Mouse (Mus musculus): ENCODE data around the gene Cdk1. TPM values are rescaled to one million over a fixed set of nuclear protein-coding genes. Genes with fewer than 3 reads are reported as not detected.
A peak's percentile ranks its signal among the peaks of the same experiment; 100 is the strongest.

The Cdk1 gene
- polyA plus RNA-seq, 1 experiment from 2014 or later: 147 TPM

- ATAC-seq (ENCODE audit: low FRiP score, low TSS enrichment) (0 out of 2 replicates have a peak, but pooled peaks have one; percentile 14), DNase-seq (ENCODE audit: low spot score) (peak; percentile 70)
- WGBS: 36% methylated on average over 5 of the region's 5 CpGs
- no peaks in the 10 kb centered on the region for H3K27me3 ChIP-seq (ENCODE audit: control insufficient read depth, insufficient read depth, low read length)
- no peak overlapping the region for H3K4me2 ChIP-seq (replicated peaks; ENCODE audit: low read depth)
- TF ChIP-seq CTCF (IDR thresholded peaks at IDR 0.05; ENCODE audit: low read depth) (peak; percentile 93), EP300 (optimal IDR thresholded peaks at IDR 0.05) (no peak)
- no peak overlapping the region for H3K4me3 ChIP-seq (ENCODE audit: low read depth, low read length)
- no peak overlapping the region for H3K9ac ChIP-seq (ENCODE audit: low read length)
- no peaks in the 10 kb centered on the region for H3K36me3 ChIP-seq (ENCODE audit: control insufficient read depth, insufficient read depth, low read length)
- no peak overlapping the region for H3K27ac ChIP-seq (replicated peaks)
- 0 out of 2 replicates have a peak, but pooled peaks cover 3% of the 10 kb centered on the region for H3K4me1 ChIP-seq (replicated peaks; ENCODE audit: control insufficient read depth, insufficient read depth)
- H3K9me3 ChIP-seq (ENCODE audit: control insufficient read depth, low read length): no peaks in the 10 kb centered on the region
Observed at GRCm38 (mm10) chr10:69307067-69307466, 45.7 kb downstream of the Cdk1 start.

- no peak overlapping the region for H3K4me2 ChIP-seq (replicated peaks; ENCODE audit: low read depth)
- H3K4me1 ChIP-seq (replicated peaks; ENCODE audit: control insufficient read depth, insufficient read depth): 0 out of 2 replicates have a peak, but pooled peaks cover 3% of the 10 kb centered on the region
Observed at GRCm38 (mm10) chr10:69306205-69306604, 46.5 kb downstream of the Cdk1 start.

GRCm38 (mm10) chr10:69305600-69305999 lies 47.1 kb downstream of the Cdk1 start:
- H3K27ac ChIP-seq (replicated peaks): no peak overlapping the region
- DNase-seq (ENCODE audit: low spot score) (no peak), ATAC-seq (ENCODE audit: low FRiP score, low TSS enrichment) (no peak; the same call in 1 of the 2 replicates)
- no peak overlapping the region for H3K9ac ChIP-seq (ENCODE audit: low read length)
- H3K4me2 ChIP-seq (replicated peaks; ENCODE audit: low read depth): no peak overlapping the region
- H3K27me3 ChIP-seq (ENCODE audit: control insufficient read depth, insufficient read depth, low read length): no peaks in the 10 kb centered on the region
- 0 out of 2 replicates have a peak, but pooled peaks cover 3% of the 10 kb centered on the region for H3K4me1 ChIP-seq (replicated peaks; ENCODE audit: control insufficient read depth, insufficient read depth)
- 42% methylated on average over 7 of the region's 7 CpGs for WGBS
- H3K36me3 ChIP-seq (ENCODE audit: control insufficient read depth, insufficient read depth, low read length): no peaks in the 10 kb centered on the region
- no peak for TF ChIP-seq CTCF (IDR thresholded peaks at IDR 0.05; ENCODE audit: low read depth)
- TF ChIP-seq EP300 (optimal IDR thresholded peaks at IDR 0.05): no peak
- no peaks in the 10 kb centered on the region for H3K9me3 ChIP-seq (ENCODE audit: control insufficient read depth, low read length)
- no peak overlapping the region for H3K4me3 ChIP-seq (ENCODE audit: low read depth, low read length)

More at GRCm38 (mm10) chr10:69306205-69306604, 46.5 kb downstream of the Cdk1 start:
- TF ChIP-seq EP300 (optimal IDR thresholded peaks at IDR 0.05) (no peak), CTCF (IDR thresholded peaks at IDR 0.05; ENCODE audit: low read depth) (peak; percentile 85)
- Histone ChIP-seq H3K9me3 (ENCODE audit: control insufficient read depth, low read length) (no peaks in the 10 kb centered on the region), H3K36me3 (ENCODE audit: control insufficient read depth, insufficient read depth, low read length) (no peaks in the 10 kb centered on the region), H3K9ac (ENCODE audit: low read length) (no peak overlapping the region), H3K4me3 (ENCODE audit: low read depth, low read length) (no peak overlapping the region), H3K27ac (replicated peaks) (no peak overlapping the region), H3K27me3 (ENCODE audit: control insufficient read depth, insufficient read depth, low read length) (no peaks in the 10 kb centered on the region)
- 48% methylated on average over 14 of the region's 14 CpGs for WGBS
- ATAC-seq (ENCODE audit: low FRiP score, low TSS enrichment) (no peak), DNase-seq (ENCODE audit: low spot score) (peak; percentile 64)

GRCm38 (mm10) chr10:69304819-69305218 lies 47.9 kb downstream of the Cdk1 start:
- ATAC-seq (ENCODE audit: low FRiP score, low TSS enrichment) (no peak; the same call in 1 of the 2 replicates), DNase-seq (ENCODE audit: low spot score) (no peak)
- H3K27me3 ChIP-seq (ENCODE audit: control insufficient read depth, insufficient read depth, low read length): no peaks in the 10 kb centered on the region
- no peak for TF ChIP-seq CTCF (IDR thresholded peaks at IDR 0.05; ENCODE audit: low read depth)
- TF ChIP-seq EP300 (optimal IDR thresholded peaks at IDR 0.05): no peak
- H3K4me2 ChIP-seq (replicated peaks; ENCODE audit: low read depth): no peak overlapping the region
- no peak overlapping the region for H3K9ac ChIP-seq (ENCODE audit: low read length)
- H3K27ac ChIP-seq (replicated peaks): no peak overlapping the region
- no peaks in the 10 kb centered on the region for H3K9me3 ChIP-seq (ENCODE audit: control insufficient read depth, low read length)
- H3K4me1 ChIP-seq (replicated peaks; ENCODE audit: control insufficient read depth, insufficient read depth): 0 out of 2 replicates have a peak, but pooled peaks cover 3% of the 10 kb centered on the region
- H3K36me3 ChIP-seq (ENCODE audit: control insufficient read depth, insufficient read depth, low read length): no peaks in the 10 kb centered on the region
- WGBS: 82% methylated on average over 3 of the region's 3 CpGs
- H3K4me3 ChIP-seq (ENCODE audit: low read depth, low read length): no peak overlapping the region

- no peaks in the 10 kb centered on the region for H3K27me3 ChIP-seq (ENCODE audit: control insufficient read depth, insufficient read depth, low read length)
- 78% methylated on average over 3 of the region's 3 CpGs for WGBS
- H3K9ac ChIP-seq (ENCODE audit: low read length): no peak overlapping the region
- TF ChIP-seq CTCF (IDR thresholded peaks at IDR 0.05; ENCODE audit: low read depth) (no peak), EP300 (optimal IDR thresholded peaks at IDR 0.05) (no peak)
- no peak overlapping the region for H3K4me2 ChIP-seq (replicated peaks; ENCODE audit: low read depth)
- ATAC-seq (ENCODE audit: low FRiP score, low TSS enrichment) (no peak), DNase-seq (ENCODE audit: low spot score) (no peak)
- H3K4me1 ChIP-seq (replicated peaks; ENCODE audit: control insufficient read depth, insufficient read depth): 0 out of 2 replicates have a peak, but pooled peaks cover 3% of the 10 kb centered on the region
- H3K9me3 ChIP-seq (ENCODE audit: control insufficient read depth, low read length): no peaks in the 10 kb centered on the region; the same call in 1 of the 2 replicates
- H3K27ac ChIP-seq (replicated peaks): no peak overlapping the region
- no peaks in the 10 kb centered on the region for H3K36me3 ChIP-seq (ENCODE audit: control insufficient read depth, insufficient read depth, low read length)
- H3K4me3 ChIP-seq (ENCODE audit: low read depth, low read length): no peak overlapping the region
Observed at GRCm38 (mm10) chr10:69302667-69303066, 50.1 kb downstream of the Cdk1 start.

- Histone ChIP-seq H3K27ac (replicated peaks) (no peak overlapping the region), H3K4me3 (ENCODE audit: low read depth, low read length) (no peak overlapping the region), H3K27me3 (ENCODE audit: control insufficient read depth, insufficient read depth, low read length) (no peaks in the 10 kb centered on the region), H3K36me3 (ENCODE audit: control insufficient read depth, insufficient read depth, low read length) (no peaks in the 10 kb centered on the region), H3K4me2 (replicated peaks; ENCODE audit: low read depth) (no peak overlapping the region), H3K9me3 (ENCODE audit: control insufficient read depth, low read length) (no peaks in the 10 kb centered on the region; the same call in 1 of the 2 replicates), H3K4me1 (replicated peaks; ENCODE audit: control insufficient read depth, insufficient read depth) (no peaks in the 10 kb centered on the region), H3K9ac (ENCODE audit: low read length) (no peak overlapping the region)
- TF ChIP-seq EP300 (optimal IDR thresholded peaks at IDR 0.05) (no peak), CTCF (IDR thresholded peaks at IDR 0.05; ENCODE audit: low read depth) (no peak)
- ATAC-seq (ENCODE audit: low FRiP score, low TSS enrichment) (no peak), DNase-seq (ENCODE audit: low spot score) (no peak)
- 80% methylated on average over 7 of the region's 7 CpGs for WGBS
Observed at GRCm38 (mm10) chr10:69299985-69300384, 52.8 kb downstream of the Cdk1 start.

Data from stomach, postnatal 0 days (tissue).